Comparison of ENCODE assay signal across 8 mouse cellular contexts in genomic region chr9:59487331-59487730, GRCm38 (mm10). TPM values are rescaled to one million over a fixed set of nuclear protein-coding genes. Genes with fewer than 3 reads are reported as not detected.
A peak's percentile ranks its signal among the peaks of the same experiment; 100 is the strongest.
DNase-seq lines count a peak whose midpoint lies in the region; ATAC-seq lines count a peak whose summit lies in the region.

No protein-coding gene starts in this region.

- peaks cover 7% of the 10 kb centered on the region; the same call in 1 of the 2 replicates for H3K4me1 ChIP-seq in heart, embryonic 16.5 days (ENCODE audit: control insufficient read depth, insufficient read depth, low read length)
- H3K4me1 ChIP-seq in forebrain, embryonic 15.5 days: peaks cover 29% of the 10 kb centered on the region

- peaks cover 33% of the 10 kb centered on the region for H3K79me2 ChIP-seq in macrophage (ENCODE audit: inconsistent target)

- intact Hi-C loops in left cerebral cortex, postnatal 10 days (cut with DNase I): no loop called here

- H3K27me3 ChIP-seq in heart, embryonic 16.5 days (ENCODE audit: control insufficient read depth, insufficient read depth, low read length): no peaks in the 10 kb centered on the region
- no peaks in the 10 kb centered on the region for H3K27me3 ChIP-seq in forebrain, embryonic 15.5 days

- ATAC-seq in heart, embryonic 16.5 days (replicated peaks; ENCODE audit: extremely low read depth, insufficient read depth, low FRiP score): no peak
- no peak for ATAC-seq in forebrain, embryonic 15.5 days (replicated peaks)

- peak overlapping the region; percentile 99 for H3K4me3 ChIP-seq in heart, embryonic 16.5 days (ENCODE audit: low read length)
- H3K4me3 ChIP-seq in forebrain, embryonic 15.5 days: peak overlapping the region; percentile 96
- H3K4me3 ChIP-seq in macrophage (ENCODE audit: inconsistent target): peak overlapping the region; percentile 55

- peak overlapping the region; percentile 99 for H3K27ac ChIP-seq in heart, embryonic 16.5 days (ENCODE audit: low read length)
- peak overlapping the region; percentile 99 for H3K27ac ChIP-seq in forebrain, embryonic 15.5 days (replicated peaks)
- H3K27ac ChIP-seq in macrophage: peak overlapping the region; percentile 82

- peak overlapping the region; percentile 84 for H3K4me2 ChIP-seq in heart, embryonic 16.5 days (ENCODE audit: low read depth, low read length)
- peak overlapping the region; percentile 57 for H3K4me2 ChIP-seq in forebrain, embryonic 15.5 days (replicated peaks)

- no peak for DNase-seq in heart, adult 11 months
- peak; percentile 5 for DNase-seq in NIH3T3 (ENCODE audit: low read depth)
- no peak for DNase-seq in ovary, postnatal 14 days (ENCODE audit: low spot score)
- DNase-seq in left cerebral cortex, postnatal 10 days (ENCODE audit: extremely low spot score in 1 of 2, low spot score in 2 of 2): no peak
- DNase-seq in left cerebral cortex, adult 9 months (ENCODE audit: low spot score in 2 of 2): no peak

- H3K36me3 ChIP-seq in heart, embryonic 16.5 days (ENCODE audit: control insufficient read depth, insufficient read depth): no peaks in the 10 kb centered on the region
- no peaks in the 10 kb centered on the region for H3K36me3 ChIP-seq in forebrain, embryonic 15.5 days
- H3K36me3 ChIP-seq in macrophage (ENCODE audit: inconsistent target): no peaks in the 10 kb centered on the region

- H3K9ac ChIP-seq in heart, embryonic 16.5 days (ENCODE audit: low read length): peak overlapping the region; percentile 99
- peak overlapping the region; percentile 98 for H3K9ac ChIP-seq in forebrain, embryonic 15.5 days (replicated peaks)

- H3K9me3 ChIP-seq in heart, embryonic 16.5 days (replicated peaks; ENCODE audit: control insufficient read depth, low read length): no peaks in the 10 kb centered on the region
- no peaks in the 10 kb centered on the region for H3K9me3 ChIP-seq in forebrain, embryonic 15.5 days

RNA-seq across cellular contexts. Expression of gene Arih1, which starts 0.9 kb away (rescaled TPM):
- 13.6 and 16.9 TPM in 2 replicates for polyA plus RNA-seq in heart, embryonic 16.5 days (2015; fragmentation: Nextera tagmentation; extraction: Ambion mirVana)
- 18.2 and 18.8 TPM in 2 replicates for polyA plus RNA-seq in forebrain, embryonic 15.5 days (2015; fragmentation: Nextera tagmentation; extraction: Ambion mirVana)
- 100 to 1,000 TPM; 206 to 360 (median 241) TPM for total RNA-seq in macrophage (2018; cell fraction: chromatin; rRNA removed)
- 10 to 100 TPM; 48.6 to 65.6 (median 56.2) TPM for total RNA-seq in macrophage (2018; cell fraction: cytosol; rRNA removed)
- total RNA-seq in macrophage (2018; cell fraction: nucleus; rRNA removed): 100 to 1,000 TPM in 20 of 26 experiments, 10 to 100 TPM in 6; 84.9 to 214 (median 123) TPM
- polyA plus RNA-seq in macrophage (2018): 36.6 to 40.2 TPM (median 36.8 TPM) in 3 replicates
- total RNA-seq in left cerebral cortex, postnatal 10 days (2021): 100 to 1,000 TPM; 107 TPM

RNA-seq across cellular contexts. Expression of gene Hexa, which starts 52.0 kb away (rescaled TPM):
- polyA plus RNA-seq in heart, embryonic 16.5 days (2015; fragmentation: Nextera tagmentation; extraction: Ambion mirVana): 66.2 and 76.3 TPM in 2 replicates
- 47.5 and 53.0 TPM in 2 replicates for polyA plus RNA-seq in forebrain, embryonic 15.5 days (2015; fragmentation: Nextera tagmentation; extraction: Ambion mirVana)
- 100 to 1,000 TPM in 19 of 26 experiments, 10 to 100 TPM in 7; 71.9 to 287 (median 128) TPM for total RNA-seq in macrophage (2018; cell fraction: chromatin; rRNA removed)
- 1,000 to 10,000 TPM in 13 of 26 experiments, 100 to 1,000 TPM in 13; 647 to 1,881 (median 1,128) TPM for total RNA-seq in macrophage (2018; cell fraction: cytosol; rRNA removed)
- total RNA-seq in macrophage (2018; cell fraction: nucleus; rRNA removed): 1,000 to 10,000 TPM in 2 of 26 experiments, 100 to 1,000 TPM in 24; 203 to 1,284 (median 683) TPM
- polyA plus RNA-seq in macrophage (2018): 1,167 to 1,761 TPM (median 1,697 TPM) in 3 replicates
- total RNA-seq in left cerebral cortex, postnatal 10 days (2021): 10 to 100 TPM; 33.4 to 34.2 TPM

RNA-seq across cellular contexts. Expression of gene Tmem202, which starts 52.3 kb away (rescaled TPM):
- 0.27 and 0.34 TPM in 2 replicates for polyA plus RNA-seq in heart, embryonic 16.5 days (2015; fragmentation: Nextera tagmentation; extraction: Ambion mirVana)
- polyA plus RNA-seq in forebrain, embryonic 15.5 days (2015; fragmentation: Nextera tagmentation; extraction: Ambion mirVana): 0.47 and 0.74 TPM in 2 replicates
- total RNA-seq in macrophage (2018; cell fraction: chromatin; rRNA removed): 1 to 10 TPM in 23 of 26 experiments, under 1 TPM in 2, not detected in 1; 0.57 to 9.3 (median 3.9) TPM
- 1 to 10 TPM; 2.9 to 6.7 (median 4.3) TPM for total RNA-seq in macrophage (2018; cell fraction: cytosol; rRNA removed)
- 1 to 10 TPM; 1.4 to 8.6 (median 3.1) TPM for total RNA-seq in macrophage (2018; cell fraction: nucleus; rRNA removed)
- 4.2 to 5.7 TPM (median 5.0 TPM) in 3 replicates for polyA plus RNA-seq in macrophage (2018)
- 1 to 10 TPM; 2.7 to 3.6 TPM for total RNA-seq in left cerebral cortex, postnatal 10 days (2021)

Comparison
In these comparisons a context has a peak if more than half of its experiments do, and no peak if none do; other contexts are left out.
1. RNA of gene Hexa, which starts 52.0 kb away (polyA plus RNA-seq): 1,167 to 1,761 TPM in macrophage; 66.2 to 76.3 TPM in heart, embryonic 16.5 days and 47.5 to 53.0 TPM in forebrain, embryonic 15.5 days; every median in the first group is over 10 times any median in the second.
2. Peak in every context shown above with its lines, with median percentiles within 50 percentile points of each other: H3K27ac ChIP-seq and H3K4me3 ChIP-seq.